Mouse (Mus musculus) urinary bladder, postnatal 25 days (tissue): Measurements from ENCODE around the gene Sirt2.

Source experiments
- DNase-seq: peaks from one replicate; pipeline ENCODE4 v3.0.0; 2022; ENCODE audit warnings: low spot score

Sirt2 gene

DNA sequence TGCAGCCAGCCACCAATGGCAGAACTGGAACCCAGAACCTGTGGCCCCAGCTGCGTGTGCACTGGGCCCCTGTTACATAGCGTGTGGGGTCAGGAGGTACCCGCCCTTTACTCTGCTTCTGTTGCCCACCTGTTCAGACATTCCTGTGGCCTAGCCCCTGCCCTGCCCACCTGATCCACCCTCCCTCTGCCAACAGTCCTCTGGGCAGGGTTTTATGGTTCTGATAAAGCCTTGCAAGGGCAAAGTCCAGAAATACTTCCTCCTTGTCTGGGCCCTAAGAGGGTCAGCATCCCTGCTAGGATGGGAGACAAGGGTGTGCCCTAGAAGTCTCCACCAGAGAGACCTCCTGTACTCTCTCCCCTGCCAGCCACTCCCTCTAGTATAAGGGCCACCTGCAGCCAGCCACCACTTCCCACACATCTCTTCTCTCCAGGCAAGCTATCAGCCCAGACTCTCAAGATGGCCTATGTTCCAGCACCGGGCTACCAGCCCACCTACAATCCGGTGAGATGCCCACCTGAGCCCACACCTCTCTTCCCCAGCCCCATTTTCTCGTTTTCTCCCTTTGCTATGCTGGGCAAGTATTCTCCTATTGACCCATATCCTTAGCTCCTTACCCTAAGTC lies 67.3 kb downstream of the Sirt2 start, which contains the start of gene Lgals4:
Lgals4 (plus strand) TSS at position 132 of the 625 bp plus-strand sequence.
- DNase-seq = no peak

DNA sequence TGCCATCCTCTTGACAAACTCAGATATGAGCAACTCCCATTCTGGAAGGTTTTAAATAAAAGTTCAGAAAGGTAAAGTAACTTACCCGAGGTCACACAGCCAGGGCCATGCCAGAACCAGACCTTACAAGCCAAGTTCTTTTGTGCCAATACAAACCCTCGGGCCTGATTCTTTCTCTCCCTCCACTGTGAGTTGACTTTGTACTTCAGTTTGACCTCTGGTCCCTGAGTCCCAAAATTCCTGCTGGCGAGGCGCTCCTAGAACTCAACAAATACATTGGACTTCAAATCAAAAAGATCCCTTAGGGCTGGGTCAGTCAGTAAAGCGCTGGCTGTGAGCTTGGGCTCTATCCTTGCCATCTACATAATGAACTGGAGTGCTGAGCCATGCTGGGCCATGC lies 70.4 kb downstream of the Sirt2 start:
- DNase-seq = no peak
